Mouse (Mus musculus): ENCODE measurements around the gene Gpr143. TPM values are rescaled to one million over a fixed set of nuclear protein-coding genes. Genes with fewer than 3 reads are reported as not detected.
A peak's percentile ranks its signal among the peaks of the same experiment; 100 is the strongest.

Gene Gpr143
- 0.19 TPM in 1 of 2 replicates, not detected in the other for polyA plus RNA-seq (2014; fragmentation: Nextera tagmentation; extraction: Ambion mirVana)

GRCm38 (mm10) chrX:152781720-152782403 lies at the start of gene Gpr143:
Gene Gpr143, plus strand, starts transcription at chrX:152781921.
- H3K4me2 ChIP-seq: peak within 1 kb of the TSS; percentile 69
- H3K4me3 ChIP-seq (ENCODE audit: low read depth, low read length): peak within 1 kb of the TSS; percentile 31
- no peak within 1 kb of the TSS for H3K27ac ChIP-seq (ENCODE audit: low read depth, low read length)
- H3K9ac ChIP-seq (ENCODE audit: low read depth, low read length): peak within 1 kb of the TSS; percentile 56; the same call in 1 of the 2 replicates
- H3K4me1 ChIP-seq (ENCODE audit: control insufficient read depth, insufficient read depth, low read length): no peaks in the 10 kb centered on the region
- WGBS (ENCODE audit: insufficient replicate concordance): 24% methylated on average over 26 of the region's 26 CpGs
- no peaks in the 10 kb centered on the region for H3K36me3 ChIP-seq (ENCODE audit: control insufficient read depth, insufficient read depth, low read length)
- no peaks in the 10 kb centered on the region for H3K9me3 ChIP-seq (replicated peaks; ENCODE audit: control insufficient read depth, low read length)
- ATAC-seq (replicated peaks; ENCODE audit: insufficient number of reproducible peaks, low FRiP score, low TSS enrichment): no peak
- H3K27me3 ChIP-seq (ENCODE audit: control insufficient read depth, insufficient read depth, low read length): peaks cover 7% of the 10 kb centered on the region; the same call in 1 of the 2 replicates

GRCm38 (mm10) chrX:152735283-152735682 lies 46.4 kb upstream of the Gpr143 start:
- Histone ChIP-seq H3K4me3 (ENCODE audit: low read depth, low read length) (no peak overlapping the region), H3K9ac (ENCODE audit: low read depth, low read length) (no peak overlapping the region), H3K4me2 (no peak overlapping the region), H3K27ac (ENCODE audit: low read depth, low read length) (no peak overlapping the region), H3K9me3 (replicated peaks; ENCODE audit: control insufficient read depth, low read length) (no peaks in the 10 kb centered on the region), H3K4me1 (ENCODE audit: control insufficient read depth, insufficient read depth, low read length) (no peaks in the 10 kb centered on the region), H3K36me3 (ENCODE audit: control insufficient read depth, insufficient read depth, low read length) (no peaks in the 10 kb centered on the region), H3K27me3 (ENCODE audit: control insufficient read depth, insufficient read depth, low read length) (peaks cover 2% of the 10 kb centered on the region; the same call in 1 of the 2 replicates)
- no peak for ATAC-seq (replicated peaks; ENCODE audit: insufficient number of reproducible peaks, low FRiP score, low TSS enrichment)

GRCm38 (mm10) chrX:152738191-152738590 lies 43.5 kb upstream of the Gpr143 start:
- Histone ChIP-seq H3K9ac (ENCODE audit: low read depth, low read length) (no peak overlapping the region), H3K36me3 (ENCODE audit: control insufficient read depth, insufficient read depth, low read length) (no peaks in the 10 kb centered on the region), H3K27ac (ENCODE audit: low read depth, low read length) (no peak overlapping the region), H3K4me3 (ENCODE audit: low read depth, low read length) (no peak overlapping the region), H3K4me1 (ENCODE audit: control insufficient read depth, insufficient read depth, low read length) (no peaks in the 10 kb centered on the region; the same call in 1 of the 2 replicates), H3K4me2 (no peak overlapping the region), H3K27me3 (ENCODE audit: control insufficient read depth, insufficient read depth, low read length) (peaks cover 3% of the 10 kb centered on the region; the same call in 1 of the 2 replicates), H3K9me3 (replicated peaks; ENCODE audit: control insufficient read depth, low read length) (no peaks in the 10 kb centered on the region)
- no peak for ATAC-seq (replicated peaks; ENCODE audit: insufficient number of reproducible peaks, low FRiP score, low TSS enrichment)
- WGBS (ENCODE audit: insufficient replicate concordance): 31% methylated on average over 2 of the region's 2 CpGs

DNA sequence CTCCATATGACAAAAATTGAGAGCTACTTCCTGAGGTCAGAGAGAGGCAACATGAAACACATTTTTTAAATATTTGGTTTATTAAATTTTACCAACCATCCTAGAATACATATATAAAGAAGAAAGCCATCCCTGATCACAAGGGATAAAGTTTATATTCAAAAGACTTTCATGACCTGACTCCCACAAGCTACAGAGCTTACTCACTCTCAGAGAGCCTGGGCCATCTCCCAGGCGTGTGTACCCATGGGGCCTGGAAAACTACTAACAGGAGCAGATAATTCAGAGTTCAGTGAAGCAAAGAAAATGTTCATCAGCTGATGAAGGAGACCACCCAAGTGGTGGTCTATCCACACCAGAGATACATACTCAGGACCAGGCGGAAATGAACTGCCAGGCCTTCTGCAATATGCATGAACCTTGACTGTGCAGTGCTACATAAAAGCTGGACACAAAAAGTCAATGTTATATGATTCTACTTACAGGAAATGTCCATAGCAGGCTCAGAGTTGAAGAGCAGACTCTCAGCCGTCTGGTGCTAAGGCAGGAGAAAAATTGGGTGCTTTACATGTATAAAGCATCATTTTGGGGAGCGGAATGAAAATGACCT lies 42.9 kb upstream of the Gpr143 start:
- Histone ChIP-seq H3K36me3 (ENCODE audit: control insufficient read depth, insufficient read depth, low read length) (no peaks in the 10 kb centered on the region), H3K4me1 (ENCODE audit: control insufficient read depth, insufficient read depth, low read length) (no peaks in the 10 kb centered on the region; the same call in 1 of the 2 replicates), H3K9ac (ENCODE audit: low read depth, low read length) (no peak overlapping the region), H3K9me3 (replicated peaks; ENCODE audit: control insufficient read depth, low read length) (no peaks in the 10 kb centered on the region), H3K4me3 (ENCODE audit: low read depth, low read length) (no peak overlapping the region), H3K27me3 (ENCODE audit: control insufficient read depth, insufficient read depth, low read length) (peaks cover 3% of the 10 kb centered on the region; the same call in 1 of the 2 replicates), H3K4me2 (no peak overlapping the region), H3K27ac (ENCODE audit: low read depth, low read length) (no peak overlapping the region)
- no peak for ATAC-seq (replicated peaks; ENCODE audit: insufficient number of reproducible peaks, low FRiP score, low TSS enrichment)
- WGBS (ENCODE audit: insufficient replicate concordance): 71% methylated on average over 4 of the region's 4 CpGs

GRCm38 (mm10) chrX:152743642-152744041 lies 38.1 kb upstream of the Gpr143 start:
- Histone ChIP-seq H3K27ac (ENCODE audit: low read depth, low read length) (no peak overlapping the region; the same call in 1 of the 2 replicates), H3K4me3 (ENCODE audit: low read depth, low read length) (no peak overlapping the region), H3K36me3 (ENCODE audit: control insufficient read depth, insufficient read depth, low read length) (no peaks in the 10 kb centered on the region), H3K4me2 (no peak overlapping the region), H3K27me3 (ENCODE audit: control insufficient read depth, insufficient read depth, low read length) (peaks cover 3% of the 10 kb centered on the region; the same call in 1 of the 2 replicates), H3K9ac (ENCODE audit: low read depth, low read length) (no peak overlapping the region), H3K4me1 (ENCODE audit: control insufficient read depth, insufficient read depth, low read length) (no peaks in the 10 kb centered on the region; the same call in 1 of the 2 replicates), H3K9me3 (replicated peaks; ENCODE audit: control insufficient read depth, low read length) (no peaks in the 10 kb centered on the region)
- ATAC-seq (replicated peaks; ENCODE audit: insufficient number of reproducible peaks, low FRiP score, low TSS enrichment): no peak

GRCm38 (mm10) chrX:152745925-152746324 lies 35.8 kb upstream of the Gpr143 start:
- no peak for ATAC-seq (replicated peaks; ENCODE audit: insufficient number of reproducible peaks, low FRiP score, low TSS enrichment)
- no peak overlapping the region for H3K4me2 ChIP-seq
- no peak overlapping the region for H3K9ac ChIP-seq (ENCODE audit: low read depth, low read length)
- H3K4me1 ChIP-seq (ENCODE audit: control insufficient read depth, insufficient read depth, low read length): no peaks in the 10 kb centered on the region; the same call in 1 of the 2 replicates
- no peak overlapping the region for H3K4me3 ChIP-seq (ENCODE audit: low read depth, low read length)
- H3K27ac ChIP-seq (ENCODE audit: low read depth, low read length): no peak overlapping the region
- H3K27me3 ChIP-seq (ENCODE audit: control insufficient read depth, insufficient read depth, low read length): no peaks in the 10 kb centered on the region
- 84% methylated on average over 2 of the region's 2 CpGs for WGBS (ENCODE audit: insufficient replicate concordance)
- H3K9me3 ChIP-seq (replicated peaks; ENCODE audit: control insufficient read depth, low read length): no peaks in the 10 kb centered on the region
- H3K36me3 ChIP-seq (ENCODE audit: control insufficient read depth, insufficient read depth, low read length): no peaks in the 10 kb centered on the region

GRCm38 (mm10) chrX:152755819-152756218 lies 25.9 kb upstream of the Gpr143 start:
- no peaks in the 10 kb centered on the region for H3K36me3 ChIP-seq (ENCODE audit: control insufficient read depth, insufficient read depth, low read length)
- H3K27me3 ChIP-seq (ENCODE audit: control insufficient read depth, insufficient read depth, low read length): no peaks in the 10 kb centered on the region
- H3K4me1 ChIP-seq (ENCODE audit: control insufficient read depth, insufficient read depth, low read length): no peaks in the 10 kb centered on the region
- no peak for ATAC-seq (replicated peaks; ENCODE audit: insufficient number of reproducible peaks, low FRiP score, low TSS enrichment)
- H3K27ac ChIP-seq (ENCODE audit: low read depth, low read length): no peak overlapping the region
- WGBS (ENCODE audit: insufficient replicate concordance): 94% methylated on average over 1 of the region's 1 CpGs
- no peaks in the 10 kb centered on the region for H3K9me3 ChIP-seq (replicated peaks; ENCODE audit: control insufficient read depth, low read length)
- H3K4me2 ChIP-seq: no peak overlapping the region
- H3K4me3 ChIP-seq (ENCODE audit: low read depth, low read length): no peak overlapping the region
- H3K9ac ChIP-seq (ENCODE audit: low read depth, low read length): no peak overlapping the region

DNA sequence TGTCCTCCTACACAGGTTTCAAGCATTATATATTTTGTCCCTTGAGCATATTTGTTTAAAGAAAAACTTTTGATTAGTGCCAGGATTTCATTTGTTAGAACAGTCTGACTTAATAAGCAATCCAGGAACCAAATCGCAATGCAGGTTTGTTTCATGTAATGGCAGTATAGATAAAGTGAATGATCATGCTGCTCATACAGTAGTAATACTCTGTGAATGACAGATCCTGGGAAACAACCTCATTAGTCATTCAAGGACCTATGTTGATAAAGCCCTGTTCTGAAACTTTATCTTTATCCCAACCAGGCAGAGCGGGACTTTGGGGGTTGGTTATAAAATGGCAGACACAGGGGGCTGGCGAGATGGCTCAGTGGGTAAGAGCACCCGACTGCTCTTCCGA lies 25.4 kb upstream of the Gpr143 start:
- H3K27ac ChIP-seq (ENCODE audit: low read depth, low read length): no peak overlapping the region
- H3K4me3 ChIP-seq (ENCODE audit: low read depth, low read length): no peak overlapping the region
- H3K9me3 ChIP-seq (replicated peaks; ENCODE audit: control insufficient read depth, low read length): no peaks in the 10 kb centered on the region
- 83% methylated on average over 5 of the region's 5 CpGs for WGBS (ENCODE audit: insufficient replicate concordance)
- H3K4me2 ChIP-seq: no peak overlapping the region
- no peaks in the 10 kb centered on the region for H3K27me3 ChIP-seq (ENCODE audit: control insufficient read depth, insufficient read depth, low read length)
- H3K4me1 ChIP-seq (ENCODE audit: control insufficient read depth, insufficient read depth, low read length): no peaks in the 10 kb centered on the region
- H3K9ac ChIP-seq (ENCODE audit: low read depth, low read length): no peak overlapping the region
- ATAC-seq (replicated peaks; ENCODE audit: insufficient number of reproducible peaks, low FRiP score, low TSS enrichment): no peak
- no peaks in the 10 kb centered on the region for H3K36me3 ChIP-seq (ENCODE audit: control insufficient read depth, insufficient read depth, low read length)
